Mouse (Mus musculus): ENCODE measurements around the gene Ptprd. TPM values are rescaled to one million over a fixed set of nuclear protein-coding genes. Genes with fewer than 3 reads are reported as not detected.
A peak's percentile ranks its signal among the peaks of the same experiment; 100 is the strongest.

Gene Ptprd
- polyA plus RNA-seq, 1 experiment from 2014 or later = 46.2 TPM

DNA sequence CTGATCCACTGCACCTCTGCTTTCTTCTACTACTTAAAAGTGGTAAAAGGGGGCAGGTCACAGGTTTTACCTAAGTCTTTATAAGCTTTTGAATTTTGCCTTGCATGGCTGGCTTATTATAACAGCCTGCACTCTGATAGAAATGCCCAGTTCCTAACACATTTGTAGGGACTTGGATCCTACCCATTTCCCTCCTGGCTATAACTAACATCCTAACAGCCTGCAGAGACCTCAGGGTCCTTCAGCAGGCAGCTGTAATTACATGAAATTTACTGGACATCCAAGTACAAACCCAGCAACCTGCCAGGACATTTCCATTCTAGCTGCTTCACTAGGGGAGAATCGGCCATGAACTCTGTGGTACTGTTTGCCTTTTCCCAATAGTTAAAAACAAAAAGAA lies 1751.2 kb downstream of the Ptprd start:
- Histone ChIP-seq H3K9ac (ENCODE audit: low read depth, low read length) (no peak overlapping the region), H3K36me3 (ENCODE audit: control insufficient read depth, insufficient read depth, low read length) (no peaks in the 10 kb centered on the region), H3K4me1 (ENCODE audit: control insufficient read depth, insufficient read depth, low read length) (no peaks in the 10 kb centered on the region), H3K9me3 (ENCODE audit: control insufficient read depth, low read length) (no peaks in the 10 kb centered on the region), H3K27ac (replicated peaks; ENCODE audit: low read depth, low read length) (no peak overlapping the region), H3K27me3 (replicated peaks; ENCODE audit: control insufficient read depth, insufficient read depth, low read length) (no peaks in the 10 kb centered on the region), H3K4me2 (ENCODE audit: low read depth, low read length) (no peak overlapping the region), H3K4me3 (ENCODE audit: low read depth, low read length) (no peak overlapping the region)
- ATAC-seq (ENCODE audit: low read depth) (no peak), DNase-seq (ENCODE audit: low spot score) (no peak)
- 80% methylated on average over 1 of the region's 1 CpGs for WGBS

DNA sequence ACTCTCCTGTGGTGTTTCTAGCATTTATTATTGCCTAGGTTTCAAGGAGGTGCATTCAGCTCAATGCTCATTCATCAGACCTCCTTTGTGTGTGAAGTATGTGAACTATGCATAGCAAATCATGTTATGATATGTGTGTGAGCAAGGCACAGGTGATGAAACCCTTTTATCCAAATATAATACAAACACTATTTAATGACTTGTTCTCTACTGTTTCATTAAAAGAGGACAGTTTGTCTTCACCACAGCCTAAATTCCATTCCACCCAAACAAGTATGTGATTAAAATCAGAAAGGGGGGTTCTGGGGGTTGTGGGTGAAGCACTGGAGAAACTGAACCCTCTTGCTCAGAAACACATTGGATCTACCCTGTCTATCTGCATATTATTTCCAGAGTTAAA lies 1752.1 kb downstream of the Ptprd start:
- DNase-seq (ENCODE audit: low spot score) (no peak), ATAC-seq (ENCODE audit: low read depth) (no peak; the same call in 1 of the 2 replicates)
- H3K27me3 ChIP-seq (replicated peaks; ENCODE audit: control insufficient read depth, insufficient read depth, low read length) = no peaks in the 10 kb centered on the region
- H3K27ac ChIP-seq (replicated peaks; ENCODE audit: low read depth, low read length) = no peak overlapping the region
- H3K4me2 ChIP-seq (ENCODE audit: low read depth, low read length) = no peak overlapping the region
- H3K9me3 ChIP-seq (ENCODE audit: control insufficient read depth, low read length) = no peaks in the 10 kb centered on the region
- H3K36me3 ChIP-seq (ENCODE audit: control insufficient read depth, insufficient read depth, low read length) = no peaks in the 10 kb centered on the region
- no peak overlapping the region for H3K9ac ChIP-seq (ENCODE audit: low read depth, low read length)
- H3K4me3 ChIP-seq (ENCODE audit: low read depth, low read length) = no peak overlapping the region
- H3K4me1 ChIP-seq (ENCODE audit: control insufficient read depth, insufficient read depth, low read length) = no peaks in the 10 kb centered on the region

DNA sequence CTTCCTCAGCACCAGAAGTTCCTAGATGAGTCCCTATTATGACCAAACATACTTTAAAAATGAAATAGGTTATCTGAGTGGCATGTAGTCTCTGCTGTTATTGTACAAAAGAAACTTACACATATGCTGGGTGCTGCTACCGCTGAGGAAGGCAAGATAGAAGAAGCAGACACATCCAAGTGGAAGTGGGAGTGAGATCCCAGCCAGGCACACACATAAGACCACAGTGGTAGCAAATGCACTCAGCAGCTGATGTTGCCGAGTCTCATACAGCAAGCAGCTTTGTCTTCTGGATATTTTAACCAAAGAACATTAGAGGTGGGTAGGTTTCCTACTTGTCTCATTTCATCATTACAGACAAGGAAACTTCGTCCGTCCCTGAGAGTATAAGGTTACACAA lies 1759.5 kb downstream of the Ptprd start:
- no peak for DNase-seq (ENCODE audit: low spot score)
- Histone ChIP-seq H3K4me3 (ENCODE audit: low read depth, low read length) (no peak overlapping the region), H3K27me3 (replicated peaks; ENCODE audit: control insufficient read depth, insufficient read depth, low read length) (no peaks in the 10 kb centered on the region), H3K27ac (replicated peaks; ENCODE audit: low read depth, low read length) (no peak overlapping the region), H3K9me3 (ENCODE audit: control insufficient read depth, low read length) (no peaks in the 10 kb centered on the region), H3K4me2 (ENCODE audit: low read depth, low read length) (peak overlapping the region; percentile 80; the same call in 1 of the 2 replicates), H3K4me1 (ENCODE audit: control insufficient read depth, insufficient read depth, low read length) (peaks cover 6% of the 10 kb centered on the region), H3K9ac (ENCODE audit: low read depth, low read length) (no peak overlapping the region), H3K36me3 (ENCODE audit: control insufficient read depth, insufficient read depth, low read length) (no peaks in the 10 kb centered on the region)
- ATAC-seq (ENCODE audit: low read depth) = no peak
- 62% methylated on average over 4 of the region's 4 CpGs for WGBS

DNA sequence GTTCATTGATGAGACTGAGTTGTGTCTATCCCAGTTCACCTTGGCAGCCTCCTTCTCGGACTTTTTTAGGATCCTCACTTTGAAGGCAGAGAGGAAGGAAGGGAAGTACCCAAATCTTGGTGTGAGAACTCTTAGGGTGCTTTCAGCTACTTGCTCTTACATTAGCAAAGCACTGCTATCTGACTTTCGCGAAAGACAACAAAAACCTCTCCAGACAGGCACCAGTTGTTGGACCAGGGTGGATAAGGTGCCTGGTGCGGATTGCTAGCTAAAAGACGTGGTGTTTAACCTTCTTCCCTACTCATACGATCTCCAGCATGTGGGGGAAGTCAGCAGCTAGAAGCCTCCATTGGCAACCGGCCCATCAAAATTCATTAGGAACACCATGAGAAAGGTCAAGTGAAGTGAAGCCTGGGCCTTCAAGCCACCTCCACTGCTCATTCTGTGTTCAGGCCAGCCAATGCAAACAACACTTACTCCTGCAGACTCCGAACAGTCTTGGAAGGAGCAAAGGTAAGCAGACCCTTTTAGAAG lies 1760.7 kb downstream of the Ptprd start:
- no peak for ATAC-seq (ENCODE audit: low read depth)
- whole genome bisulfite sequencing = 43% methylated on average over 8 of the region's 8 CpGs
- no peak for DNase-seq (ENCODE audit: low spot score)

DNA sequence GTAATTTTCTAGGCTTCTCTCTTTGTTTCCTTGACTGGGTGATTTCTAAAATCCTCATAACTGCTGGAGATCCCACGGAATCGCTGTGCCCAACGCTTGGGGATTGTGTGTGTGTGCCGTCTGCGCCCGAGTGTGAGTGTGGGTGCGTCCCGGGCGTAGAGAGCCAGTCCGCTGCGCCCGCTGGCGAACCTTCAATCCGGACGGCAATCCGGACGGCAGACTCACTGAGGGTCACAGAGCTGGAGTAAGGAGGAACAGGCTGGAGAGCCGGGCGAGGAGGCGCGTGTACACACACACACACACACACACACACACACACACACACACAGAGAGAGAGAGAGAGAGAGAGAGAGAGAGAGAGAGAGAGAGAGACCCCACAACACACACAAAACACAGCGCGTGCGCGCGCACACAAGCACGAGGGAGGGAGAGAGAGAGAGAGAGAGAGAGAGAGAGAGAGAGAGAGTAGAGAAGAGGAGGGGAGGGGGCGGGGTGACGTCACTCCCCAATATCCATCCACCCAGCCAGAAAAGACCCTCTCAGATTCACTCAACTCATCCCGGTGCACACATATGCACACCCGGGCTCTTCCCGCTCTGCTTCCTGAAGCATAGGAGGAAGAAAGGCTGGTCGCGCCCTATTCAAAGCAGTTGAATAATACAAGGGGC lies 1761.3 kb downstream of the Ptprd start:
- Histone ChIP-seq H3K4me1 (ENCODE audit: control insufficient read depth, insufficient read depth, low read length) (peaks cover 11% of the 10 kb centered on the region), H3K4me2 (ENCODE audit: low read depth, low read length) (peak overlapping the region; percentile 80), H3K27ac (replicated peaks; ENCODE audit: low read depth, low read length) (peak overlapping the region; percentile 98), H3K4me3 (ENCODE audit: low read depth, low read length) (peak overlapping the region; percentile 87), H3K36me3 (ENCODE audit: control insufficient read depth, insufficient read depth, low read length) (no peaks in the 10 kb centered on the region), H3K9ac (ENCODE audit: low read depth, low read length) (peak overlapping the region; percentile 98), H3K27me3 (replicated peaks; ENCODE audit: control insufficient read depth, insufficient read depth, low read length) (no peaks in the 10 kb centered on the region), H3K9me3 (ENCODE audit: control insufficient read depth, low read length) (no peaks in the 10 kb centered on the region)
- DNase-seq (ENCODE audit: low spot score) = peak; percentile 92
- WGBS = under 1% methylated on average over 33 of the region's 34 CpGs
- ATAC-seq (ENCODE audit: low read depth) = peak; percentile 75

More for the DNA sequence above, 1760.7 kb downstream of the Ptprd start:
- H3K9ac ChIP-seq (ENCODE audit: low read depth, low read length) = peak overlapping the region; percentile 98
- H3K9me3 ChIP-seq (ENCODE audit: control insufficient read depth, low read length) = no peaks in the 10 kb centered on the region
- H3K27ac ChIP-seq (replicated peaks; ENCODE audit: low read depth, low read length) = peak overlapping the region; percentile 63
- peak overlapping the region; percentile 80 for H3K4me2 ChIP-seq (ENCODE audit: low read depth, low read length)
- no peaks in the 10 kb centered on the region for H3K27me3 ChIP-seq (replicated peaks; ENCODE audit: control insufficient read depth, insufficient read depth, low read length)
- peaks cover 7% of the 10 kb centered on the region for H3K4me1 ChIP-seq (ENCODE audit: control insufficient read depth, insufficient read depth, low read length)
- no peaks in the 10 kb centered on the region for H3K36me3 ChIP-seq (ENCODE audit: control insufficient read depth, insufficient read depth, low read length)
- H3K4me3 ChIP-seq (ENCODE audit: low read depth, low read length) = peak overlapping the region; percentile 87

DNA sequence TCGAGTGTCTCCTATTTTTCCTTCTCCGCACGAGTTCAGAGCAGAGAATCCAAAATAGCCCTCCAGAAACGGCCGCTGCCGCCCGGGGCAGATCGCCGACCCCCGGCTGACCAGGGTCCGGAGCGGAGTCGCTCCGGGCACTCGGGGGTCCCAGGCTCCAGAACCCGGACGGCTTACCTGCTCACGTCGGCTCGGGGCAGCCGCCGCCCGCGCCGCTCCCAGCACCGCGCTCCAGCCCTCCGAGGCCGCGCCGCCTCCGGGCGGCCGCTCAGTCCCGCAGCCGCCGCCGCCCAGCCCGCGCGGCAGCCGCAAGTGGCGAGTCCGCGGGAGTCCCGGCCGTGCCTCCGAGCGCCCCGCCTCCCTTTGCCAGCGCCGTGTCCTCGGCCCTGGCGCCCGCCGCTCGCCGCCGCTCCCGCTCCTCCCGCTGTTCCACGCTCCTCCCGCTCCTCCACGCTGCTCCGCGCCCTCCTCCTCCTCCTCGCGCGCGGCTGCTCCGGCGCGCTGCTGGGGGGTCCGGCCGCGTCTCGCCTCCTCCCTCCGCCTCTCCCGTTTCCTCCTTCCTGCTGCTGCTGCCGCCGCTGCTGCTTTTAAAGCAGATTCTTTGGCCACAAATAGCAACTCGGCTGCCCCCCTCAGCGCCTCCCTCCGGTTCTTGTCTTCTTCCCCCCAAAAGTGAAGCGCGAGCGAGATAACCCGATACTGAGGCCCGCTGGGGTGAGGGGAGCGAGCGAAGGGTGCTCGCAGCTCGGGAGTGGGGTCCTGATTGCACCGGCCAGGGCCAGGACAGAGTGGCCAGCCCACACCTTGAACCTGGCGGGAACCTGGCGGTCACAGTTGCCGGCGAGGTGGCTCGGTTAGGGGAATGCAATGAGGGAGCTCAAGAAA lies 1762.1 kb downstream of the Ptprd start:
- Histone ChIP-seq H3K4me3 (ENCODE audit: low read depth, low read length) (peak overlapping the region; percentile 87), H3K27me3 (replicated peaks; ENCODE audit: control insufficient read depth, insufficient read depth, low read length) (no peaks in the 10 kb centered on the region), H3K4me2 (ENCODE audit: low read depth, low read length) (peak overlapping the region; percentile 80), H3K4me1 (ENCODE audit: control insufficient read depth, insufficient read depth, low read length) (peaks cover 13% of the 10 kb centered on the region), H3K27ac (replicated peaks; ENCODE audit: low read depth, low read length) (peak overlapping the region; percentile 98), H3K36me3 (ENCODE audit: control insufficient read depth, insufficient read depth, low read length) (no peaks in the 10 kb centered on the region), H3K9ac (ENCODE audit: low read depth, low read length) (peak overlapping the region; percentile 98), H3K9me3 (ENCODE audit: control insufficient read depth, low read length) (no peaks in the 10 kb centered on the region)
- DNase-seq (ENCODE audit: low spot score) = peak; percentile 87
- WGBS = under 1% methylated on average over 38 of the region's 99 CpGs
- ATAC-seq (ENCODE audit: low read depth) = peak; percentile 89

DNA sequence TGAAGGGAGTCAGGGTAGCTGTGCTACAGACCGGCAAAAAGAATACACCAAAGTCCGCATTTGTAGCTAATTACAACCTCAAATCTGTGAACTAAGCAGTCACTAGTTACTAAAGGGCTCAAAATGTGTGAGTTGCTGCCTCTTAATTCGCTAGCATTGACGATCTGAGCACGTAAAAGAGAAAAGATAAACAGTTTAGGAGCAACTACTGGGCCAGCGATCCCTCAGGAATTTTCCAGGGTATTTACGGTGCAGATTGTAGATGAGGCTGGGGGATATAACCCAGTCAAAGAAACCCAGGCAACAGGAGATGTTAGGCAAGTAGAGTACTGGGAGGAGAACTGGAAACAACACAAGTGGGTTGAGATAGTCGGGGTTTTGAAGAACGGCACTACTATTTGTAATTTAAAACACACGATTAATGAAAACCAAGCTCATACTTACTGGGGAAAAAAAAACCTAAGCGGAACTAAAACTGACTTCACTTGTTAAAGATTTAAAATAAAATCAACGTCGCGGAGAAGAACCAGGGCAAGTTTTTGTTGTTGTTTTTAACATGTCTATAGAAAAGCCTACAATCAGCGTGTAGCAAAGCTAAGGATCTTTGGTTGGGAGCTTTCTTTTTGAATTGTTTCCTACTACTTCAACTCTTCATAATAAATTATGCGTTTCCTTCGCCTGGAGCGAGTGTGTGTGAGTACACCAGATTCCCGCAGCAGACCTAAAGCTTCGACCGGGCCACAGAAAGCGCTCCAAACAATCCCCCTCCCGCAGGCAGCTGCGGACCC lies 1762.9 kb downstream of the Ptprd start:
- WGBS = under 1% methylated on average over 24 of the region's 24 CpGs
- peak; percentile 10; the same call in 1 of the 2 replicates for ATAC-seq (ENCODE audit: low read depth)
- Histone ChIP-seq H3K27me3 (replicated peaks; ENCODE audit: control insufficient read depth, insufficient read depth, low read length) (no peaks in the 10 kb centered on the region), H3K4me2 (ENCODE audit: low read depth, low read length) (peak overlapping the region; percentile 80), H3K36me3 (ENCODE audit: control insufficient read depth, insufficient read depth, low read length) (no peaks in the 10 kb centered on the region), H3K9me3 (ENCODE audit: control insufficient read depth, low read length) (no peaks in the 10 kb centered on the region), H3K9ac (ENCODE audit: low read depth, low read length) (peak overlapping the region; percentile 98), H3K27ac (replicated peaks; ENCODE audit: low read depth, low read length) (peak overlapping the region; percentile 98), H3K4me1 (ENCODE audit: control insufficient read depth, insufficient read depth, low read length) (peaks cover 18% of the 10 kb centered on the region), H3K4me3 (ENCODE audit: low read depth, low read length) (peak overlapping the region; percentile 87)
- DNase-seq (ENCODE audit: low spot score) = no peak

DNA sequence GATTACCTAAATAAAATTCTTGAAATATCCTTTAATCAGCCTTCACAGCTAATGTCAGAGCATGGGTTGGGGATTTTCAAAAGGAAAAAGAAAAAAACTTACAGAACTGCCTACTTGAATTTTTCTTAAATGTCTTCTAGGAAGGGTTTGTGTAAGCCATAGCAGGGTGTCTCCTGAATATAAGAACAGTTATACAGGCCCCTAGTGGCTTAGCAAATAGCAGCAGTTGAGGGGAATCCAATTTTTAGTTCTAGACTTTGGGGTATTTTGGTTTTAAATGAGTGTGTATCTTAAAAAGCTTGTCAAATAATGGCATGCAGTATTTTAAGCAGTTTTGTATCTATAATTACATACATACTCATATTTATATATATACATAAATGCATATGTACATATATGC lies 1764.4 kb downstream of the Ptprd start:
- peak; percentile 88 for DNase-seq (ENCODE audit: low spot score)
- Histone ChIP-seq H3K9me3 (ENCODE audit: control insufficient read depth, low read length) (no peaks in the 10 kb centered on the region), H3K27ac (replicated peaks; ENCODE audit: low read depth, low read length) (no peak overlapping the region), H3K4me1 (ENCODE audit: control insufficient read depth, insufficient read depth, low read length) (peaks cover 24% of the 10 kb centered on the region), H3K4me3 (ENCODE audit: low read depth, low read length) (peak overlapping the region; percentile 87), H3K36me3 (ENCODE audit: control insufficient read depth, insufficient read depth, low read length) (no peaks in the 10 kb centered on the region), H3K9ac (ENCODE audit: low read depth, low read length) (no peak overlapping the region), H3K4me2 (ENCODE audit: low read depth, low read length) (peak overlapping the region; percentile 80), H3K27me3 (replicated peaks; ENCODE audit: control insufficient read depth, insufficient read depth, low read length) (no peaks in the 10 kb centered on the region)
- no peak for ATAC-seq (ENCODE audit: low read depth)

Data from embryonic facial prominence, embryonic 14.5 days (tissue).